Mouse (Mus musculus) lung, postnatal 0 days (tissue): ENCODE measurements at regions not wholly inside any gene's neighbourhood (a gene's known extent, or its start where the extent isn't known, plus 50 kb on each side); places are given as distances from the start of the nearest gene placed in this dataset.
A peak's percentile ranks its signal among the peaks of the same experiment; 100 is the strongest.

Experiments used
- ATAC-seq: fragments of 200-750 bp; cut with Nextera tagmentation; 2 replicates; pipeline ENCODE4 v1.8.0; 2017; ENCODE audit warnings: moderate library complexity
- DNase-seq: peaks from one replicate; pipeline ENCODE4 v3.0.0-alpha.2; 2016; ENCODE audit warnings: low spot score
- H3K27ac ChIP-seq: fragments of 300-500 bp; sonication (generic); 2 replicates; pipeline ENCODE4 v1.5.1; 2014; ENCODE audit warnings: antibody characterized with exemption, mild to moderate bottlenecking, low read length, mixed read lengths
- H3K27me3 ChIP-seq: fragments of 300-500 bp; sonication (generic); replicated peaks from 2 replicates; pipeline ENCODE4 v1.6.1; 2014; ENCODE audit warnings: low read length, mixed read lengths; ENCODE audit not compliant: insufficient read depth
- H3K36me3 ChIP-seq: fragments of 300-500 bp; sonication (generic); 2 replicates; pipeline ENCODE4 v1.6.1; 2014; ENCODE audit warnings: low read length, mixed read lengths; ENCODE audit not compliant: insufficient read depth
- H3K4me1 ChIP-seq: fragments of 300-500 bp; sonication (generic); 2 replicates; pipeline ENCODE4 v1.6.1; 2014; ENCODE audit warnings: antibody characterized with exemption, low read depth, low read length, mixed read lengths; ENCODE audit not compliant: insufficient read depth
- H3K4me2 ChIP-seq: fragments of 300-500 bp; sonication (generic); replicated peaks from 2 replicates; pipeline ENCODE4 v1.6.1; 2014; ENCODE audit warnings: low read depth, mild to moderate bottlenecking, low read length, moderate library complexity, mixed read lengths
- H3K4me3 ChIP-seq: fragments of 300-500 bp; sonication (generic); 2 replicates; pipeline ENCODE4 v1.5.1; 2014; ENCODE audit warnings: low read depth, low read length
- H3K9ac ChIP-seq: fragments of 300-500 bp; sonication (generic); replicated peaks from 2 replicates; pipeline ENCODE4 v1.6.1; 2014; ENCODE audit warnings: low read depth, mild to moderate bottlenecking
- H3K9me3 ChIP-seq: fragments of 300-500 bp; sonication (generic); 2 replicates; pipeline ENCODE4 v1.6.1; 2016; ENCODE audit warnings: low read length, mixed read lengths
- CTCF ChIP-seq: IDR thresholded peaks from 2 replicates; pipeline ENCODE4 v1.5.1; 2016; ENCODE audit warnings: antibody characterized with exemption, mild to moderate bottlenecking
- EP300 ChIP-seq: IDR thresholded peaks from 2 replicates; pipeline ENCODE4 v1.6.1; 2016; ENCODE audit warnings: antibody characterized with exemption, mild to moderate bottlenecking, control low read depth
- WGBS: fragments of 180-500 bp; shearing (Covaris S2); extraction: QIAGEN DNeasy Blood & Tissue Kit; methylation state at CpG from one replicate; pipeline ENCODE4 v1.1.7; 2014; 5-methylcytosine and 5-hydroxymethylcytosine counted together

GRCm38 (mm10) chr10:45916928-45917327, 339.3 kb downstream of the Hace1 start:
- TF ChIP-seq EP300 (no peak), CTCF (peak; percentile 66)
- DNase-seq = peak; percentile 57
- H3K36me3 ChIP-seq = no peaks in the 10 kb centered on the region
- no peak overlapping the region for H3K4me3 ChIP-seq
- ATAC-seq = no peak
- no peaks in the 10 kb centered on the region for H3K9me3 ChIP-seq
- H3K4me1 ChIP-seq = no peaks in the 10 kb centered on the region
- no peak overlapping the region for H3K4me2 ChIP-seq
- H3K9ac ChIP-seq = no peak overlapping the region
- 20% methylated on average over 3 of the region's 3 CpGs for WGBS
- no peak overlapping the region for H3K27ac ChIP-seq
- H3K27me3 ChIP-seq = no peaks in the 10 kb centered on the region

- H3K4me2 ChIP-seq = no peak overlapping the region
- no peak for TF ChIP-seq CTCF
- TF ChIP-seq EP300 = no peak
- no peak overlapping the region for H3K4me3 ChIP-seq
- H3K4me1 ChIP-seq = no peaks in the 10 kb centered on the region
- no peaks in the 10 kb centered on the region for H3K9me3 ChIP-seq
- H3K27me3 ChIP-seq = no peaks in the 10 kb centered on the region
- WGBS = 29% methylated on average over 1 of the region's 1 CpGs
- no peak for ATAC-seq
- no peaks in the 10 kb centered on the region for H3K36me3 ChIP-seq
- no peak overlapping the region for H3K9ac ChIP-seq
- no peak overlapping the region for H3K27ac ChIP-seq
- DNase-seq = no peak
Observed at GRCm38 (mm10) chr10:45925746-45926145, 348.1 kb downstream of the Hace1 start.

GRCm38 (mm10) chr10:45933631-45934310, 356.1 kb downstream of the Hace1 start:
- Histone ChIP-seq H3K4me1 (no peaks in the 10 kb centered on the region), H3K36me3 (no peaks in the 10 kb centered on the region), H3K27me3 (no peaks in the 10 kb centered on the region), H3K4me3 (no peak overlapping the region), H3K9ac (no peak overlapping the region), H3K9me3 (no peaks in the 10 kb centered on the region), H3K4me2 (no peak overlapping the region), H3K27ac (no peak overlapping the region)
- TF ChIP-seq CTCF (no peak), EP300 (no peak)
- DNase-seq (no peak), ATAC-seq (no peak)
- 86% methylated on average over 4 of the region's 4 CpGs for WGBS

- Histone ChIP-seq H3K4me1 (no peaks in the 10 kb centered on the region), H3K4me2 (no peak overlapping the region), H3K4me3 (no peak overlapping the region), H3K9me3 (no peaks in the 10 kb centered on the region), H3K27ac (no peak overlapping the region), H3K36me3 (no peaks in the 10 kb centered on the region), H3K9ac (no peak overlapping the region), H3K27me3 (no peaks in the 10 kb centered on the region)
- TF ChIP-seq CTCF (no peak), EP300 (no peak)
- ATAC-seq = no peak
- no peak for DNase-seq
Observed at GRCm38 (mm10) chr10:45957686-45958085, 380.1 kb downstream of the Hace1 start.

GRCm38 (mm10) chr10:45972240-45972639, 394.6 kb downstream of the Hace1 start:
- Histone ChIP-seq H3K36me3 (no peaks in the 10 kb centered on the region), H3K4me1 (no peaks in the 10 kb centered on the region), H3K4me2 (no peak overlapping the region), H3K27ac (no peak overlapping the region), H3K4me3 (no peak overlapping the region), H3K27me3 (no peaks in the 10 kb centered on the region), H3K9me3 (no peaks in the 10 kb centered on the region), H3K9ac (no peak overlapping the region)
- TF ChIP-seq EP300 (no peak), CTCF (no peak)
- DNase-seq (no peak), ATAC-seq (no peak)
- 56% methylated on average over 1 of the region's 1 CpGs for WGBS

GRCm38 (mm10) chr10:45982731-45983274, 405.2 kb downstream of the Hace1 start:
- Histone ChIP-seq H3K9ac (no peak overlapping the region), H3K9me3 (no peaks in the 10 kb centered on the region), H3K27ac (no peak overlapping the region), H3K27me3 (no peaks in the 10 kb centered on the region), H3K4me1 (no peaks in the 10 kb centered on the region), H3K4me2 (no peak overlapping the region), H3K36me3 (no peaks in the 10 kb centered on the region), H3K4me3 (no peak overlapping the region)
- DNase-seq = no peak
- 72% methylated on average over 4 of the region's 4 CpGs for WGBS
- ATAC-seq = no peak
- TF ChIP-seq EP300 = no peak
- no peak for TF ChIP-seq CTCF
